Mouse (Mus musculus): ENCODE measurements around the gene Pygm. TPM values are rescaled to one million over a fixed set of nuclear protein-coding genes. Genes with fewer than 3 reads are reported as not detected.

Gene Pygm
- polyA plus RNA-seq, 1 experiment from 2014 or later = 84.3 TPM

- H3K4me2 ChIP-seq (ENCODE audit: low read depth, low read length) = no peak overlapping the region
- H3K4me1 ChIP-seq (ENCODE audit: control insufficient read depth, insufficient read depth, low read length) = no peaks in the 10 kb centered on the region
- H3K27me3 ChIP-seq (replicated peaks; ENCODE audit: control insufficient read depth, insufficient read depth, low read length) = no peaks in the 10 kb centered on the region
- H3K9ac ChIP-seq (ENCODE audit: low read depth, low read length) = no peak overlapping the region
- no peak overlapping the region for H3K27ac ChIP-seq (replicated peaks; ENCODE audit: low read depth, low read length)
- H3K36me3 ChIP-seq (ENCODE audit: control insufficient read depth, insufficient read depth, low read length) = peaks cover 77% of the 10 kb centered on the region
- no peak for ATAC-seq (ENCODE audit: low read depth)
- DNase-seq (ENCODE audit: low spot score) = no peak
- no peak overlapping the region for H3K4me3 ChIP-seq (ENCODE audit: low read depth, low read length)
- H3K9me3 ChIP-seq (ENCODE audit: control insufficient read depth, low read length) = no peaks in the 10 kb centered on the region
- 91% methylated on average over 2 of the region's 2 CpGs for WGBS
These were observed 7.6 kb upstream of the Pygm start for GRCm38 (mm10) chr19:6376643-6377042.

GRCm38 (mm10) chr19:6377327-6378040 is 6.7 kb upstream of the Pygm start:
- Histone ChIP-seq H3K9me3 (ENCODE audit: control insufficient read depth, low read length) (no peaks in the 10 kb centered on the region), H3K36me3 (ENCODE audit: control insufficient read depth, insufficient read depth, low read length) (peaks cover 68% of the 10 kb centered on the region), H3K27ac (replicated peaks; ENCODE audit: low read depth, low read length) (no peak overlapping the region), H3K9ac (ENCODE audit: low read depth, low read length) (no peak overlapping the region), H3K4me2 (ENCODE audit: low read depth, low read length) (no peak overlapping the region), H3K4me1 (ENCODE audit: control insufficient read depth, insufficient read depth, low read length) (no peaks in the 10 kb centered on the region), H3K4me3 (ENCODE audit: low read depth, low read length) (no peak overlapping the region), H3K27me3 (replicated peaks; ENCODE audit: control insufficient read depth, insufficient read depth, low read length) (no peaks in the 10 kb centered on the region)
- no peak for DNase-seq (ENCODE audit: low spot score)
- 83% methylated on average over 11 of the region's 11 CpGs for WGBS
- ATAC-seq (ENCODE audit: low read depth) = no peak

GRCm38 (mm10) chr19:6380411-6381166 is 3.6 kb upstream of the Pygm start:
- 86% methylated on average over 9 of the region's 9 CpGs for WGBS
- H3K4me3 ChIP-seq (ENCODE audit: low read depth, low read length) = no peak overlapping the region
- no peak overlapping the region for H3K27ac ChIP-seq (replicated peaks; ENCODE audit: low read depth, low read length)
- ATAC-seq (ENCODE audit: low read depth) (no peak), DNase-seq (ENCODE audit: low spot score) (no peak)
- peaks cover 7% of the 10 kb centered on the region; the same call in 1 of the 2 replicates for H3K4me1 ChIP-seq (ENCODE audit: control insufficient read depth, insufficient read depth, low read length)
- no peak overlapping the region for H3K4me2 ChIP-seq (ENCODE audit: low read depth, low read length)
- H3K27me3 ChIP-seq (replicated peaks; ENCODE audit: control insufficient read depth, insufficient read depth, low read length) = no peaks in the 10 kb centered on the region
- H3K36me3 ChIP-seq (ENCODE audit: control insufficient read depth, insufficient read depth, low read length) = peaks cover 37% of the 10 kb centered on the region
- H3K9ac ChIP-seq (ENCODE audit: low read depth, low read length) = no peak overlapping the region
- no peaks in the 10 kb centered on the region for H3K9me3 ChIP-seq (ENCODE audit: control insufficient read depth, low read length)

GRCm38 (mm10) chr19:6381238-6381637 is 3.0 kb upstream of the Pygm start:
- H3K4me1 ChIP-seq (ENCODE audit: control insufficient read depth, insufficient read depth, low read length) = peaks cover 7% of the 10 kb centered on the region; the same call in 1 of the 2 replicates
- 96% methylated on average over 5 of the region's 5 CpGs for WGBS
- peaks cover 31% of the 10 kb centered on the region for H3K36me3 ChIP-seq (ENCODE audit: control insufficient read depth, insufficient read depth, low read length)
- DNase-seq (ENCODE audit: low spot score) (no peak), ATAC-seq (ENCODE audit: low read depth) (no peak)
- H3K27ac ChIP-seq (replicated peaks; ENCODE audit: low read depth, low read length) = no peak overlapping the region
- H3K4me3 ChIP-seq (ENCODE audit: low read depth, low read length) = no peak overlapping the region
- no peak overlapping the region for H3K4me2 ChIP-seq (ENCODE audit: low read depth, low read length)
- no peaks in the 10 kb centered on the region for H3K9me3 ChIP-seq (ENCODE audit: control insufficient read depth, low read length)
- H3K27me3 ChIP-seq (replicated peaks; ENCODE audit: control insufficient read depth, insufficient read depth, low read length) = no peaks in the 10 kb centered on the region
- no peak overlapping the region for H3K9ac ChIP-seq (ENCODE audit: low read depth, low read length)

- peaks cover 7% of the 10 kb centered on the region; the same call in 1 of the 2 replicates for H3K4me1 ChIP-seq (ENCODE audit: control insufficient read depth, insufficient read depth, low read length)
- 82% methylated on average over 4 of the region's 4 CpGs for WGBS
- H3K36me3 ChIP-seq (ENCODE audit: control insufficient read depth, insufficient read depth, low read length) = peaks cover 19% of the 10 kb centered on the region
- H3K9ac ChIP-seq (ENCODE audit: low read depth, low read length) = no peak overlapping the region
- ATAC-seq (ENCODE audit: low read depth) = no peak
- no peak overlapping the region for H3K4me3 ChIP-seq (ENCODE audit: low read depth, low read length)
- DNase-seq (ENCODE audit: low spot score) = no peak
- H3K27ac ChIP-seq (replicated peaks; ENCODE audit: low read depth, low read length) = no peak overlapping the region; the same call in 1 of the 2 replicates
- H3K27me3 ChIP-seq (replicated peaks; ENCODE audit: control insufficient read depth, insufficient read depth, low read length) = no peaks in the 10 kb centered on the region
- no peak overlapping the region for H3K4me2 ChIP-seq (ENCODE audit: low read depth, low read length)
- H3K9me3 ChIP-seq (ENCODE audit: control insufficient read depth, low read length) = no peaks in the 10 kb centered on the region
These were observed 1.8 kb upstream of the Pygm start for GRCm38 (mm10) chr19:6382323-6382924.

GRCm38 (mm10) chr19:6383470-6383869 is 729 bp upstream of the Pygm start:
- H3K4me3 ChIP-seq (ENCODE audit: low read depth, low read length) = no peak overlapping the region
- no peak overlapping the region for H3K4me2 ChIP-seq (ENCODE audit: low read depth, low read length)
- DNase-seq (ENCODE audit: low spot score) (peak; percentile 27), ATAC-seq (ENCODE audit: low read depth) (no peak; the same call in 1 of the 2 replicates)
- peaks cover 8% of the 10 kb centered on the region; the same call in 1 of the 2 replicates for H3K36me3 ChIP-seq (ENCODE audit: control insufficient read depth, insufficient read depth, low read length)
- H3K27me3 ChIP-seq (replicated peaks; ENCODE audit: control insufficient read depth, insufficient read depth, low read length) = no peaks in the 10 kb centered on the region
- H3K9ac ChIP-seq (ENCODE audit: low read depth, low read length) = no peak overlapping the region
- peaks cover 7% of the 10 kb centered on the region; the same call in 1 of the 2 replicates for H3K4me1 ChIP-seq (ENCODE audit: control insufficient read depth, insufficient read depth, low read length)
- WGBS = 34% methylated on average over 5 of the region's 5 CpGs
- no peaks in the 10 kb centered on the region for H3K9me3 ChIP-seq (ENCODE audit: control insufficient read depth, low read length)
- no peak overlapping the region for H3K27ac ChIP-seq (replicated peaks; ENCODE audit: low read depth, low read length)

- Histone ChIP-seq H3K9ac (ENCODE audit: low read depth, low read length) (no peak overlapping the region), H3K27me3 (replicated peaks; ENCODE audit: control insufficient read depth, insufficient read depth, low read length) (no peaks in the 10 kb centered on the region; the same call in 1 of the 2 replicates), H3K4me1 (ENCODE audit: control insufficient read depth, insufficient read depth, low read length) (peaks cover 16% of the 10 kb centered on the region), H3K4me2 (ENCODE audit: low read depth, low read length) (peak overlapping the region; percentile 15), H3K4me3 (ENCODE audit: low read depth, low read length) (no peak overlapping the region), H3K36me3 (ENCODE audit: control insufficient read depth, insufficient read depth, low read length) (no peaks in the 10 kb centered on the region), H3K9me3 (ENCODE audit: control insufficient read depth, low read length) (no peaks in the 10 kb centered on the region), H3K27ac (replicated peaks; ENCODE audit: low read depth, low read length) (no peak overlapping the region)
- 65% methylated on average over 11 of the region's 11 CpGs for WGBS
- no peak for DNase-seq (ENCODE audit: low spot score)
- ATAC-seq (ENCODE audit: low read depth) = no peak
These were observed 755 bp downstream of the Pygm start for GRCm38 (mm10) chr19:6384954-6385353.

- H3K27ac ChIP-seq (replicated peaks; ENCODE audit: low read depth, low read length) = no peak overlapping the region
- no peak overlapping the region for H3K4me3 ChIP-seq (ENCODE audit: low read depth, low read length)
- no peaks in the 10 kb centered on the region; the same call in 1 of the 2 replicates for H3K27me3 ChIP-seq (replicated peaks; ENCODE audit: control insufficient read depth, insufficient read depth, low read length)
- WGBS = 66% methylated on average over 5 of the region's 5 CpGs
- no peaks in the 10 kb centered on the region for H3K9me3 ChIP-seq (ENCODE audit: control insufficient read depth, low read length)
- H3K36me3 ChIP-seq (ENCODE audit: control insufficient read depth, insufficient read depth, low read length) = no peaks in the 10 kb centered on the region
- no peak overlapping the region for H3K4me2 ChIP-seq (ENCODE audit: low read depth, low read length)
- H3K4me1 ChIP-seq (ENCODE audit: control insufficient read depth, insufficient read depth, low read length) = peaks cover 18% of the 10 kb centered on the region
- DNase-seq (ENCODE audit: low spot score) (no peak), ATAC-seq (ENCODE audit: low read depth) (no peak)
- no peak overlapping the region for H3K9ac ChIP-seq (ENCODE audit: low read depth, low read length)
These were observed 1.2 kb downstream of the Pygm start for GRCm38 (mm10) chr19:6385419-6385818.

Measured in embryonic facial prominence, embryonic 14.5 days (tissue).